Mouse (Mus musculus): ENCODE results near the gene Glb1.

- no peak for TF ChIP-seq GATA1 (IDR thresholded peaks at IDR 0.05; ENCODE audit: low read length)
- TF ChIP-seq TAL1 (IDR thresholded peaks at IDR 0.05; ENCODE audit: low read length), result no peak
These were observed 67.3 kb downstream of the Glb1 start for GRCm38 (mm10) chr9:114468217-114468616.

All from erythroblast, embryonic 14.5 days (primary cell).